Mouse (Mus musculus): ENCODE data around the gene Tigar.

Gene Tigar

DNA sequence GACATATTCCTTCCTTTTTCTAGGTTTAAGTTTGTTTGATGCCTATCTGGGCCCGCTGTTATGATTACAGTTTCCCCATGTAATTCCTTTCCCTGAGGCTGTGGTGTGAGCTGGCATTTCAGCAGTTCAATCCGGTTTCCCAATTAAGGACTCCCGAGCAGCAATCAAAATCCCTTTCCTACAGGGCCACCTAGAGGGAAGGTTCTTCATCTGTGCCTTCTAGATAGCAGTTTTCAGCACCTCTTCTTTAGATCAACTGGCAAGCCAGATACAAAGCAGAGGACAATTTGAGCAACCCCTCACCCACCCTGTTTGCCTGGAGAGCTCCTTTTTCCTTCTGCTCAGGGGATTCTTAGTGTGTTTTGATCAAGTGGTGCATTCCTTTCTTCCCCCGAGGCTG is 22.6 kb downstream of the Tigar start:
- peak; percentile 11 for DNase-seq (ENCODE audit: low read depth, low spot score)

DNA sequence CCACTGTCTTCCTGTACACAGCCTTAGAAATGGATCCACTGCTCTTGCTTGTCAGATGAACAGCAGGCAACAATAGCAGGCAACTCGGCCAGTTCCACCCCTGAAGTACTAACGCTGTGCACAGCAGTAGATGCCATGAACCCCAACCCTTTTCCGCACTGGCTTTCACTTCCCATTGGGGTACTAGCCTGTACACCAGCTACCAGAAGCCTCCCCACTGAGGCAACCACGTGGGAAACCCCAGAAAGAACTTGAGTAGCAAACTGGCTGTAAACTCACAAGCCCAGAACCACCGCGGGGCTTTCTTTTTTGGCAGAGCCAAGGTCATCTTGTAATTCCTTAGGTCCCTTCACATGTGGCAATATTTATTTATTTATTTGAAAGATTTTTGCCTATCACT is 27.5 kb downstream of the Tigar start:
- DNase-seq (ENCODE audit: low read depth, low spot score): no peak

DNA sequence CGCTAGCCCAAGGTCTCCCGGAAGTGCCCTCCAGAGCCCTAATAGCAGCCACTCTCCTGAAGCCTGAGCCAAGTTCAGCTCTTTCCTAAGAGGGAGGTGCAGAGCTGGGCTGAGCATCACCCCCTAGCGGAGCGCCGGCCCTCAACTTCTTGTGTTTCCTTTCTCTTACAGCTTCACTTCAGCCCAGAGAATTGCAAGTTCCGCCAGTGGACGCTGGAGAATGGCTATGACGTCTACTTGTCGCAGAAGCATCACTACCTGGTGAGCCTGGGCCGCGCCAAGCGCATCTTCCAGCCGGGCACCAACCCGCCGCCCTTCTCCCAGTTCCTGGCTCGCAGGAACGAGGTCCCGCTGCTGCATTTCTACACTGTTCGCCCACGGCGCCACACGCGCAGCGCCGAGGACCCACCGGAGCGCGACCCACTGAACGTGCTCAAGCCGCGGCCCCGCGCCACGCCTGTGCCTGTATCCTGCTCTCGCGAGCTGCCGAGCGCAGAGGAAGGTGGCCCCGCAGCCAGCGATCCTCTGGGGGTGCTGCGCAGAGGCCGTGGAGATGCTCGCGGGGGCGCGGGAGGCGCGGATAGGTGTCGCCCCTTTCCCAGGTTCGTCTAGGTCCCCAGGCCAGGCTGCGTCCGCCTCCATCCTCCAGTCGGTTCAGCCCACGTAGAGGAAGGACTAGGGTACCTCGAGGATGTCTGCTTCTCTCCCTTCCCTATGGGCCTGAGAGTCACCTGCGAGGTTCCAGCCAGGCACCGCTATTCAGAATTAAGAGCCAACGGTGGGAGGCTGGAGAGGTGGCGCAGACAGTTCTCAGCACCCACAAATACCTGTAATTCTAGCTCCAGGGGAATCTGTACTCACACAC is 29.3 kb downstream of the Tigar start:
- no peak for DNase-seq (ENCODE audit: low read depth, low spot score)

DNA sequence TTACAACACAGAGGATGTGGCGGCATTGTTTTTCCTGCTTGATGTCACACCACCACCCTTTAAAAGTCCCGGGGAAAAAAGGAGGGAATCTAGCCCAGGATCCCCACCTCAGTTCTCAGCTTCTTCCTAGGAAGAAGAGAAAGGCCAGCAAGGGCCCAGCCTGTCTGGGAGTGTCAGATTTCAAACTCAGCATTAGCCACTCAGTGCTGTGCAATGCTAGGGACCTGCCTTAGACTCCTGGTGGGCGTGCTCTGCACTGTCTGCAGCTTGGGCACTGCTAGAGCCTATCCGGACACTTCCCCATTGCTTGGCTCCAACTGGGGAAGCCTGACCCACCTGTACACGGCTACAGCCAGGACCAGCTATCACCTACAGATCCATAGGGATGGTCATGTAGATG is 36.5 kb downstream of the Tigar start, which contains the start of gene Fgf23:
TSS of gene Fgf23 (plus strand) at position 86 of the 400 bp plus-strand sequence.
- DNase-seq (ENCODE audit: low read depth, low spot score): no peak

DNA sequence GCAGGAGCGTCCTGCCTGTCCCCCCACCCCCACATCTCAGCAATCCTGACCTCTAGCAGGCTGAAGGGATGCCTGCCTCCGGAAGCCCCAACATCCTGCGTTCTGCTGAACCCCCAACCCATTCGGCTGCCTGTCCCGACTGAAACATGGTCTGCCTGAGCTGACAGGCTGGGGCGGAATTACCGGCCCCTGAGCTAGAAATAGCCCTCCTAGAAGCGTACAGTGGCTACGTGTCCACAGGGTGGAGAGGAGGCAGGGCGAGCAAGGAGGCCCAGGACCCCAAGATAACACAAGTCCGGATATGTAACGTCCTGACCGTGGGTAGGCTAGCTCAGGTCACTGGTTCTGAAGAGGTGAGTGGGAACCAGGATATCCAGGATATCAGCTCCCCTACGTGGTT is 44.5 kb downstream of the Tigar start:
- DNase-seq (ENCODE audit: low read depth, low spot score): no peak

DNA sequence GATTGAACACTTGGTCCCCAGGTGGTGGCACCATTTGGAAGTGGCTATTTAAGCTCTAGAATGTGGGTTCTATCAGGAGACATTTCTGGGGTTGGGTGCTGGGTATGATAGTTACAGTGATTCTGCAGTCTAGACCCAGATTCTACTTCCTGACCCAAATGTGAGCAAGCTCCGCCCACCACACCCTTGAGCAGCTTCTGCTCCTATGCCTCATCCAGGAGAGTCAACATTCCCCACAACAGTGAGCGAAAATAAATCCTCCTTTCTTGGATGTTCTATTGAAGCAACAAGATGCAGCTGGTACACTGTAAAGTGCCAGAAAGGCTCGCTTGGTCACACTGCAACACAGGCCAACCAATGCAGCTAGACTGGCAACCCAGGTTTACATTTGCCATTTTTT is 45.4 kb downstream of the Tigar start:
- no peak for DNase-seq (ENCODE audit: low read depth, low spot score)

DNA sequence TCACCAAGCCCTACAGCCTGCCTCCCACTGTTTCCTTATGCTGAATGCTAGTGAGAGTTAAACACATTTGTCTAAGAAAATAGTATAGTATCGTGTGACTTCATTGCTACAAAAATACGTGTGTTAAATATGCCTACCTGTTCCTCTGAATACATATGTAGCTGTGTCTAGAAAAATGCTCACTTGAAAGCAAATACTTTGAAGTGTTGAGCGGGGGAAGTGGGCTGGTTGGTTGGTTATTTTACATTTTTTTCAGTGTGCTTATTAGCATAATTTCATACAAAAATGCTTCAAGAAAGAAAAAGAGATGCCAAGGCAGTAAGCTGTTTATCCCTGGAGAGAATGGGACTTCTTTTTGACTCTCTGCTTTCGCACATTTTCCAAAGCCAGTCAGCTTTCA is 49.4 kb downstream of the Tigar start:
- no peak for DNase-seq (ENCODE audit: low read depth, low spot score)

DNA sequence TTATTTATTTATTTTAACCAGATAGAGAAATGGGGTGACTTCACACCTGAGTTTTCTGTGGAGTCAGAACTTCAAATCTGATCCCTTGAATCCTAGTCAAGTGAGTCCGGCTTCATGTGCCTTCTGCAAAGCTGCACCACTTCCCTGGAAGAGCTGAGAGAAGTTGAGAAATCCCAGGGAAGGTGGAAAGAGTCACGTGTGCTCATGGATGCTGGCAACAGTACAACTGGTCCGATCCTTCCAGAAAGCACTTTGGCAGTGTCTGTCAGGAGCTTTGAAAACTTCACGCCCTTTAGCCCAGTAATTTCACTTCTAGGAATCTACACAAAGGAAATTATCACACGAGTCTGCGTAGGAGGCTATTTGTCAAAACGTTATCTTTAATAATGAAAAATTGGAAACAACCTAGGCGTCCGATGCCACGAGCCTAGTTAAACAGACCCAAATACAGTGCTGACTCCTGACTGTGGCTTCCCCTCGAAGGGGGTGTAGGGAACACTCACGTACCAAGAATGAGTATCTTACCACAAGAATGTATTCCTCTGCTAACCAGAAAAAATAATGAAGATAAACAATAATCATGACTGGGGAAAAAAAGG is 52.3 kb downstream of the Tigar start:
- DNase-seq (ENCODE audit: low read depth, low spot score): no peak

DNA sequence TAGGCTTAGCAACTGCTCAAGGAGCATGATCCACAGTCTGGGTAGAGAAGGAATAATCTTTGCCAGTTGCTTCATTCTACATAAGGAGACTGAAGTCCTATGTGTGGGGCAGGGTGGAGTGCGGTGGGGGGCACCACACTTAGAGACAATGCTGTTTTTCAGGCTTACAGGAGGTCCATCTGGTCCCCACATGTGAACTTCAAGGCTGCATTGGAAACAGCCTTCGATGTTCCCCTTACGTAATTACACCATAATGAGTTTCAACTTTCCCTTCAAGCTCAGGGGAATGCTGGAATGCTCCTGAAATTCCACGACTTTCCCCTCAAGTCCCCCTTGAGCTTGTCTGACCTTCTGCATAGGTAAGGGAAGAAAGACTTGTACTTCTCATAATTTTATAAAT is 58.5 kb downstream of the Tigar start:
- DNase-seq (ENCODE audit: low read depth, low spot score): no peak

DNA sequence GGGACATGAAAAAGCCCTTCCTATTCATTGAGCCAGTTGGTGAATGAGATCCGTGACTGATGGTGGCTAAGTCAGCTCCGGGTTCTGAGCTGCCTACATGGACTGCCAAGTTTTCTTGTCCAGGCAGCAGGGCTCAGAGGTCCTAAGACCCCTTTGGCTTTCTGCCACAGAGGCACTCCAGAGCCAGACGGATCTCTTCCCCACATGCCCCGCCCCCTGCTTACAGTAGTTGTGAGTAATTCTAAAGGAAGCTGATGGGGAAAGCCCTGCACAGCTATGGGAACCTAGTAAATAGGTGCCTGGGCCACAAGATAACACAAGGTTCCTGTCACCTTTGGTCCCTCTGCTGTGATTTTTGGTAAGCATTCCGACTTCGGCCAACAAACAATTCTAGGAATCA is 64.4 kb downstream of the Tigar start:
- DNase-seq (ENCODE audit: low read depth, low spot score): no peak
